Mouse (Mus musculus) liver, embryonic 12.5 days (tissue): ENCODE data around the gene Lbhd1. TPM values are rescaled to one million over a fixed set of nuclear protein-coding genes. Genes with fewer than 3 reads are reported as not detected.
A peak's percentile ranks its signal among the peaks of the same experiment; 100 is the strongest.
"Not testable (repeated sequence)": the region's sequence is repeated elsewhere in the genome, so short reads cannot be mapped to it uniquely, and the experiment has no call there.

Experiments
- ATAC-seq: fragments of 200-750 bp; cut with Nextera tagmentation; 2 replicates; pipeline ENCODE4 v1.8.0; 2017; ENCODE audit warnings: moderate number of reproducible peaks, mild to moderate bottlenecking, moderate library complexity
- H3K27ac ChIP-seq: fragments of 300-500 bp; sonication (generic); 2 replicates; pipeline ENCODE4 v1.5.1; 2016; ENCODE audit warnings: mild to moderate bottlenecking
- H3K27me3 ChIP-seq: fragments of 300-500 bp; sonication (generic); replicated peaks from 2 replicates; pipeline ENCODE4 v1.6.1; 2016; ENCODE audit warnings: mild to moderate bottlenecking, moderate library complexity
- H3K36me3 ChIP-seq: fragments of 300-500 bp; sonication (generic); 2 replicates; pipeline ENCODE4 v1.6.1; 2016; ENCODE audit warnings: mild to moderate bottlenecking, moderate library complexity
- H3K4me1 ChIP-seq: fragments of 300-500 bp; sonication (generic); 2 replicates; pipeline ENCODE4 v1.6.1; 2016
- H3K4me2 ChIP-seq: fragments of 300-500 bp; sonication (generic); 2 replicates; pipeline ENCODE4 v1.6.1; 2016; ENCODE audit warnings: mild to moderate bottlenecking, moderate library complexity
- H3K4me3 ChIP-seq: fragments of 300-500 bp; sonication (generic); 2 replicates; pipeline ENCODE4 v1.5.1; 2016; ENCODE audit warnings: mild to moderate bottlenecking, moderate library complexity
- H3K9ac ChIP-seq: fragments of 300-500 bp; sonication (generic); 2 replicates; pipeline ENCODE4 v1.6.1; 2016; ENCODE audit warnings: mild to moderate bottlenecking, moderate library complexity
- H3K9me3 ChIP-seq: fragments of 300-500 bp; sonication (generic); replicated peaks from 2 replicates; pipeline ENCODE4 v1.6.1; 2016; ENCODE audit warnings: mild to moderate bottlenecking, moderate library complexity
- WGBS: fragments of 180-500 bp; shearing (Covaris S2); methylation state at CpG from one replicate; pipeline ENCODE4 v1.1.7; 2016; ENCODE audit not compliant: insufficient replicate concordance; 5-methylcytosine and 5-hydroxymethylcytosine counted together
- polyA plus RNA-seq: library from polyadenylated mRNA; unstranded; fragments of >200 nt; fragmentation: Nextera tagmentation; extraction: Ambion mirVana; gene quantifications from 2 replicates; pipeline ENCODE4 v1.2.1, GENCODE M21; 2016

Lbhd1 gene
- 76.1 and 80.4 TPM in 2 replicates for polyA plus RNA-seq

- Histone ChIP-seq H3K36me3 (peaks cover 8% of the 10 kb centered on the region; the same call in 1 of the 2 replicates), H3K27me3 (no peaks in the 10 kb centered on the region), H3K9me3 (no peaks in the 10 kb centered on the region), H3K4me3 (no peak within 1 kb of the TSS), H3K9ac (no peak within 1 kb of the TSS), H3K4me2 (no peak within 1 kb of the TSS), H3K4me1 (peaks cover 36% of the 10 kb centered on the region), H3K27ac (no peak within 1 kb of the TSS)
- WGBS = 73% methylated on average over 3 of the region's 3 CpGs
- ATAC-seq = no peak
Measured at GRCm38 (mm10) chr19:8883616-8884015, at the start of gene Lbhd1, which contains the start of gene Gm49403. Gene Lbhd1, plus strand, starts transcription at chr19:8883732. Gene Gm49403, plus strand, starts transcription at chr19:8883930.

GRCm38 (mm10) chr19:8836327-8836726 is 47.2 kb upstream of the Lbhd1 start:
- H3K4me2 ChIP-seq, H3K4me3 ChIP-seq, H3K9ac ChIP-seq, ATAC-seq, H3K27me3 ChIP-seq, H3K9me3 ChIP-seq: not testable (repeated sequence)
- 96% methylated on average over 10 of the region's 10 CpGs for WGBS
- peak overlapping the region; percentile 92; the same call in 1 of the 2 replicates for H3K27ac ChIP-seq
- peaks cover 41% of the 10 kb centered on the region for H3K4me1 ChIP-seq
- H3K36me3 ChIP-seq = peaks cover 55% of the 10 kb centered on the region

- H3K27ac ChIP-seq = peak within 1 kb of the TSS; percentile 92
- 1% methylated on average over 38 of the region's 38 CpGs for WGBS
- H3K4me2 ChIP-seq = peak within 1 kb of the TSS; percentile 93
- peak; percentile 77 for ATAC-seq
- peaks cover 43% of the 10 kb centered on the region for H3K4me1 ChIP-seq
- H3K9me3 ChIP-seq = no peaks in the 10 kb centered on the region
- H3K4me3 ChIP-seq = peak within 1 kb of the TSS; percentile 69
- H3K36me3 ChIP-seq = peaks cover 52% of the 10 kb centered on the region
- peak within 1 kb of the TSS; percentile 79 for H3K9ac ChIP-seq
- no peaks in the 10 kb centered on the region for H3K27me3 ChIP-seq
Measured at GRCm38 (mm10) chr19:8837251-8837791, 46.2 kb upstream of the Lbhd1 start, which contains the start of gene Bscl2. Gene Bscl2, plus strand, starts transcription at chr19:8837467.

- Histone ChIP-seq H3K27ac (peak overlapping the region; percentile 92), H3K36me3 (peaks cover 49% of the 10 kb centered on the region), H3K9me3 (no peaks in the 10 kb centered on the region), H3K4me2 (peak overlapping the region; percentile 93), H3K4me3 (peak overlapping the region; percentile 69), H3K9ac (peak overlapping the region; percentile 79), H3K4me1 (peaks cover 43% of the 10 kb centered on the region), H3K27me3 (no peaks in the 10 kb centered on the region)
- WGBS = 24% methylated on average over 15 of the region's 15 CpGs
- peak; percentile 9; the same call in 1 of the 2 replicates for ATAC-seq
Measured at GRCm38 (mm10) chr19:8838041-8838730, 45.3 kb upstream of the Lbhd1 start.

GRCm38 (mm10) chr19:8839103-8839907 is 44.2 kb upstream of the Lbhd1 start, which contains the start of gene Gng3:
Gene Gng3, minus strand, starts transcription at chr19:8839194.
- Histone ChIP-seq H3K4me2 (peak within 1 kb of the TSS; percentile 93), H3K36me3 (peaks cover 41% of the 10 kb centered on the region), H3K9me3 (no peaks in the 10 kb centered on the region), H3K27me3 (no peaks in the 10 kb centered on the region), H3K4me3 (peak within 1 kb of the TSS; percentile 69), H3K9ac (peak within 1 kb of the TSS; percentile 79), H3K4me1 (peaks cover 43% of the 10 kb centered on the region), H3K27ac (peak within 1 kb of the TSS; percentile 92)
- WGBS = 78% methylated on average over 11 of the region's 11 CpGs
- no peak for ATAC-seq

GRCm38 (mm10) chr19:8839908-8840791 is 43.4 kb upstream of the Lbhd1 start:
- H3K27me3 ChIP-seq = no peaks in the 10 kb centered on the region
- H3K4me3 ChIP-seq = peak overlapping the region; percentile 67
- peaks cover 36% of the 10 kb centered on the region for H3K36me3 ChIP-seq
- peaks cover 43% of the 10 kb centered on the region for H3K4me1 ChIP-seq
- peak overlapping the region; percentile 85 for H3K4me2 ChIP-seq
- peak overlapping the region; percentile 61 for H3K27ac ChIP-seq
- 25% methylated on average over 29 of the region's 29 CpGs for WGBS
- peak; percentile 77 for ATAC-seq
- H3K9ac ChIP-seq = peak overlapping the region; percentile 78
- no peaks in the 10 kb centered on the region for H3K9me3 ChIP-seq

- Histone ChIP-seq H3K4me3 (peak overlapping the region; percentile 67), H3K9me3 (no peaks in the 10 kb centered on the region), H3K36me3 (peaks cover 34% of the 10 kb centered on the region), H3K4me1 (peaks cover 43% of the 10 kb centered on the region), H3K27me3 (no peaks in the 10 kb centered on the region), H3K27ac (peak overlapping the region; percentile 61; the same call in 1 of the 2 replicates), H3K4me2 (peak overlapping the region; percentile 85), H3K9ac (peak overlapping the region; percentile 78)
- no peak for ATAC-seq
- 74% methylated on average over 7 of the region's 7 CpGs for WGBS
Measured at GRCm38 (mm10) chr19:8841012-8841411, 42.5 kb upstream of the Lbhd1 start.

GRCm38 (mm10) chr19:8842961-8843360 is 40.6 kb upstream of the Lbhd1 start:
- H3K4me3 ChIP-seq = no peak overlapping the region
- H3K9ac ChIP-seq = no peak overlapping the region
- H3K36me3 ChIP-seq = peaks cover 49% of the 10 kb centered on the region
- H3K27ac ChIP-seq = no peak overlapping the region
- ATAC-seq = no peak
- H3K27me3 ChIP-seq = no peaks in the 10 kb centered on the region
- H3K4me2 ChIP-seq = no peak overlapping the region
- peaks cover 36% of the 10 kb centered on the region for H3K4me1 ChIP-seq
- WGBS = 74% methylated on average over 6 of the region's 6 CpGs
- H3K9me3 ChIP-seq = no peaks in the 10 kb centered on the region

GRCm38 (mm10) chr19:8844371-8845129 is 39.0 kb upstream of the Lbhd1 start:
- Histone ChIP-seq H3K27ac (no peak overlapping the region), H3K4me1 (peaks cover 20% of the 10 kb centered on the region), H3K4me2 (no peak overlapping the region), H3K4me3 (no peak overlapping the region), H3K9ac (no peak overlapping the region), H3K27me3 (no peaks in the 10 kb centered on the region), H3K36me3 (peaks cover 57% of the 10 kb centered on the region), H3K9me3 (no peaks in the 10 kb centered on the region)
- WGBS = 64% methylated on average over 5 of the region's 5 CpGs
- no peak for ATAC-seq

GRCm38 (mm10) chr19:8848356-8848755 is 35.2 kb upstream of the Lbhd1 start:
- Histone ChIP-seq H3K4me2 (no peak overlapping the region), H3K9me3 (no peaks in the 10 kb centered on the region), H3K27ac (no peak overlapping the region), H3K9ac (no peak overlapping the region), H3K4me1 (peaks cover 2% of the 10 kb centered on the region; the same call in 1 of the 2 replicates), H3K36me3 (peaks cover 41% of the 10 kb centered on the region), H3K27me3 (0 out of 2 replicates have a peak, but pooled peaks cover 4% of the 10 kb centered on the region), H3K4me3 (no peak overlapping the region)
- no peak for ATAC-seq
- 77% methylated on average over 5 of the region's 5 CpGs for WGBS
